Mouse (Mus musculus) neutrophil, adult 5-6 weeks (primary cell): ENCODE results near the gene Naalad2. TPM values are rescaled to one million over a fixed set of nuclear protein-coding genes. Genes with fewer than 3 reads are reported as not detected.
"Not testable (repeated sequence)": the region's sequence is repeated elsewhere in the genome, so short reads cannot be mapped to it uniquely, and the experiment has no call there.

Source experiments
- ATAC-seq: fragments of 151-379, 151-347 bp; 2 replicates; pipeline ENCODE4 v1.8.0; 2017; ENCODE audit warnings: mild to moderate bottlenecking, moderate TSS enrichment; ENCODE audit not compliant: insufficient number of reproducible peaks, poor library complexity, low FRiP score, severe bottlenecking; ENCODE audit errors: extremely low read depth
- total RNA-seq: library from RNA; stranded (forward); fragments of 200-1000 nt; gene quantifications from 2 replicates; pipeline ENCODE4 v1.2.3, GENCODE M21; 2017

Naalad2 gene
- 0.12 TPM in 1 of 2 replicates, not detected in the other for total RNA-seq

- ATAC-seq = not testable (repeated sequence)
Observed at GRCm38 (mm10) chr9:18402895-18403294, at the start of gene Naalad2. TSS of gene Naalad2 (minus strand) at chr9:18402995.

- ATAC-seq = no peak
Observed at GRCm38 (mm10) chr9:18431687-18432086, 28.9 kb upstream of the Naalad2 start.

- ATAC-seq = no peak
Observed at GRCm38 (mm10) chr9:18430354-18430753, 27.6 kb upstream of the Naalad2 start, which contains the start of gene Mbd3l2. TSS of gene Mbd3l2 (plus strand) at chr9:18430654.

- ATAC-seq = not testable (repeated sequence)
Observed at GRCm38 (mm10) chr9:18412371-18412770, 9.6 kb upstream of the Naalad2 start.

- no peak for ATAC-seq
Observed at GRCm38 (mm10) chr9:18404118-18404517, 1.3 kb upstream of the Naalad2 start, which contains the start of gene Ubtfl1. TSS of gene Ubtfl1 (plus strand) at chr9:18404418.

- no peak for ATAC-seq
Observed at GRCm38 (mm10) chr9:18399629-18400028, 3.2 kb downstream of the Naalad2 start.

GRCm38 (mm10) chr9:18385782-18386181, 17.0 kb downstream of the Naalad2 start:
- no peak for ATAC-seq

GRCm38 (mm10) chr9:18373026-18373425, 29.8 kb downstream of the Naalad2 start:
- ATAC-seq = not testable (repeated sequence)

GRCm38 (mm10) chr9:18319990-18320389, 82.8 kb downstream of the Naalad2 start:
- ATAC-seq = no peak

- ATAC-seq = no peak
Observed at GRCm38 (mm10) chr9:18298301-18298700, 104.5 kb downstream of the Naalad2 start.

GRCm38 (mm10) chr9:18293026-18293781, 109.6 kb downstream of the Naalad2 start:
- no peak for ATAC-seq

- no peak for ATAC-seq
Observed at GRCm38 (mm10) chr9:18292443-18292922, 110.3 kb downstream of the Naalad2 start.

- peak; percentile 98 for ATAC-seq
Observed at GRCm38 (mm10) chr9:18291571-18292429, 111.0 kb downstream of the Naalad2 start, which contains the start of gene Chordc1. TSS of gene Chordc1 (plus strand) at chr9:18292125.

GRCm38 (mm10) chr9:18278693-18279092, 124.1 kb downstream of the Naalad2 start:
- ATAC-seq = not testable (repeated sequence)

GRCm38 (mm10) chr9:18277497-18277896, 125.3 kb downstream of the Naalad2 start:
- peak; percentile 46; the same call in 1 of the 2 replicates for ATAC-seq

- ATAC-seq = no peak
Observed at GRCm38 (mm10) chr9:18276844-18277243, 126.0 kb downstream of the Naalad2 start.

GRCm38 (mm10) chr9:18275901-18276300, 126.9 kb downstream of the Naalad2 start:
- ATAC-seq = no peak
